Mouse (Mus musculus) layer of hippocampus, adult 9-11 months (tissue): Measurements from ENCODE around the gene Rgs6.

Experiments
- DNase-seq: peaks from one replicate; pipeline ENCODE4 v3.0.0; 2022

Rgs6 gene

GRCm38 (mm10) chr12:83100413-83100812 lies 512.3 kb downstream of the Rgs6 start:
- DNase-seq = no peak

- DNase-seq = no peak
These were observed 512.8 kb downstream of the Rgs6 start for GRCm38 (mm10) chr12:83100848-83101247.

- DNase-seq = no peak
These were observed 517.5 kb downstream of the Rgs6 start for GRCm38 (mm10) chr12:83105514-83106119.

- DNase-seq = no peak
These were observed 518.0 kb downstream of the Rgs6 start for GRCm38 (mm10) chr12:83106120-83106517.

- DNase-seq = no peak
These were observed 521.4 kb downstream of the Rgs6 start for GRCm38 (mm10) chr12:83109486-83109885.

- DNase-seq = no peak
These were observed 522.0 kb downstream of the Rgs6 start for GRCm38 (mm10) chr12:83109891-83110630.

- DNase-seq = no peak
These were observed 522.6 kb downstream of the Rgs6 start for GRCm38 (mm10) chr12:83110711-83111110.

- no peak for DNase-seq
These were observed 524.2 kb downstream of the Rgs6 start for GRCm38 (mm10) chr12:83112283-83112682.

- DNase-seq = no peak
These were observed 525.0 kb downstream of the Rgs6 start for GRCm38 (mm10) chr12:83112901-83113628.

GRCm38 (mm10) chr12:83113971-83114370 lies 525.9 kb downstream of the Rgs6 start:
- no peak for DNase-seq

GRCm38 (mm10) chr12:83114396-83115053 lies 526.4 kb downstream of the Rgs6 start:
- peak; percentile 54 for DNase-seq

- DNase-seq = no peak
These were observed 536.0 kb downstream of the Rgs6 start for GRCm38 (mm10) chr12:83124111-83124510.

- DNase-seq = peak; percentile 43
These were observed 537.2 kb downstream of the Rgs6 start for GRCm38 (mm10) chr12:83125284-83125683.

- DNase-seq = no peak
These were observed 538.8 kb downstream of the Rgs6 start for GRCm38 (mm10) chr12:83126923-83127322.

GRCm38 (mm10) chr12:83127955-83128354 lies 539.9 kb downstream of the Rgs6 start:
- DNase-seq = no peak

GRCm38 (mm10) chr12:83128606-83129005 lies 540.5 kb downstream of the Rgs6 start:
- no peak for DNase-seq

GRCm38 (mm10) chr12:83131405-83131804 lies 543.3 kb downstream of the Rgs6 start:
- DNase-seq = no peak

GRCm38 (mm10) chr12:83133827-83134226 lies 545.7 kb downstream of the Rgs6 start:
- DNase-seq = peak; percentile 39

GRCm38 (mm10) chr12:83136031-83136430 lies 547.9 kb downstream of the Rgs6 start:
- no peak for DNase-seq

GRCm38 (mm10) chr12:83136460-83136859 lies 548.4 kb downstream of the Rgs6 start:
- no peak for DNase-seq

GRCm38 (mm10) chr12:83137001-83137400 lies 548.9 kb downstream of the Rgs6 start:
- no peak for DNase-seq

GRCm38 (mm10) chr12:83141164-83141563 lies 553.1 kb downstream of the Rgs6 start:
- DNase-seq = no peak

- no peak for DNase-seq
These were observed 554.4 kb downstream of the Rgs6 start for GRCm38 (mm10) chr12:83142507-83142906.
